Mouse (Mus musculus) MEL (cell line): ENCODE data around the gene Fkbp15. TPM values are rescaled to one million over a fixed set of nuclear protein-coding genes. Genes with fewer than 3 reads are reported as not detected.

Source experiments
- DNase-seq: peaks from one replicate; pipeline ENCODE4 v3.0.0; 2011; ENCODE audit warnings: low read depth, low spot score
- H3K27ac ChIP-seq: 2 replicates; pipeline ENCODE4 v1.5.1; 2012; ENCODE audit warnings: low read depth, mild to moderate bottlenecking, control low read depth, low read length, moderate library complexity; ENCODE audit not compliant: control insufficient read depth
- H3K27me3 ChIP-seq, 2 experiments: fragments of 150-350 bp in 1 of 2; sonication (generic) in 1 of 2; 2 replicates each; pipeline ENCODE4 v1.6.1; 2012; ENCODE audit warnings: low read length in 2 of 2, mild to moderate bottlenecking in 2 of 2, improper control_type of control experiment in 1 of 2, moderate library complexity in 1 of 2; ENCODE audit not compliant: insufficient read depth in 2 of 2, control insufficient read depth in 1 of 2
- H3K36me3 ChIP-seq, 2 experiments: 2 replicates each; pipeline ENCODE4 v1.6.1; 2012 to 2014; ENCODE audit warnings: low read length in 2 of 2, improper control_type of control experiment in 1 of 2, inconsistent platforms in 1 of 2, mild to moderate bottlenecking in 1 of 2; ENCODE audit not compliant: insufficient read depth in 2 of 2, control insufficient read depth in 1 of 2
- H3K4me1 ChIP-seq, 2 experiments: fragments of 150-350 bp in 1 of 2; sonication (generic) in 1 of 2; 2 replicates each; pipeline ENCODE4 v1.6.1; 2012; ENCODE audit warnings: low read length in 2 of 2, improper control_type of control experiment in 1 of 2, mild to moderate bottlenecking in 1 of 2; ENCODE audit not compliant: insufficient read depth in 2 of 2, control insufficient read depth in 1 of 2
- H3K4me3 ChIP-seq, 2 experiments: fragments of 150-350 bp in 1 of 2; sonication (generic) in 1 of 2; 2 replicates each; pipeline ENCODE4 v1.5.1; 2012; ENCODE audit warnings: low read depth in 2 of 2, low read length in 2 of 2, mild to moderate bottlenecking in 2 of 2, moderate library complexity in 2 of 2, control low read depth in 1 of 2, improper control_type of control experiment in 1 of 2; ENCODE audit not compliant: control insufficient read depth in 1 of 2, insufficient read depth in 1 of 2
- H3K79me2 ChIP-seq: 2 replicates; pipeline ENCODE4 v1.6.1; 2012; ENCODE audit warnings: mild to moderate bottlenecking, low read length, moderate library complexity; ENCODE audit not compliant: control insufficient read depth, poor library complexity, insufficient read depth
- H3K9ac ChIP-seq: 2 replicates; pipeline ENCODE4 v1.6.1; 2012; ENCODE audit warnings: low read depth, mild to moderate bottlenecking, control low read depth, low read length, moderate library complexity; ENCODE audit not compliant: control insufficient read depth, poor library complexity, severe bottlenecking
- H3K9me3 ChIP-seq: fragments of 150-350 bp; sonication (generic); replicated peaks from 2 replicates; pipeline ENCODE4 v1.6.1; 2012; ENCODE audit warnings: mild to moderate bottlenecking, low read length, improper control_type of control experiment, moderate library complexity; ENCODE audit not compliant: insufficient read depth
- BHLHE40 ChIP-seq: IDR thresholded peaks from 2 replicates; pipeline ENCODE4 v1.6.1; 2012; ENCODE audit warnings: low read depth, mild to moderate bottlenecking, inconsistent platforms, low read length, improper control_type of control experiment, borderline replicate concordance
- CHD1 ChIP-seq: IDR thresholded peaks from 2 replicates; pipeline ENCODE4 v1.6.1; 2012; ENCODE audit warnings: low read depth, mild to moderate bottlenecking, inconsistent platforms, low read length, improper control_type of control experiment
- CHD2 ChIP-seq: IDR thresholded peaks from 2 replicates; pipeline ENCODE4 v1.6.1; 2011; ENCODE audit warnings: low read length, improper control_type of control experiment
- E2F4 ChIP-seq: IDR thresholded peaks from 2 replicates; pipeline ENCODE4 v1.6.1; 2011; ENCODE audit warnings: low read depth, low read length, improper control_type of control experiment, borderline replicate concordance
- ELF1 ChIP-seq: IDR thresholded peaks from 2 replicates; pipeline ENCODE4 v1.6.1; 2014; ENCODE audit warnings: low read depth, mild to moderate bottlenecking, inconsistent platforms, low read length, improper control_type of control experiment, moderate library complexity
- GABPA ChIP-seq: IDR thresholded peaks from 2 replicates; pipeline ENCODE4 v1.6.1; 2012; ENCODE audit warnings: low read depth, mild to moderate bottlenecking, inconsistent platforms, low read length, improper control_type of control experiment, moderate library complexity
- GATA1 ChIP-seq: IDR thresholded peaks from 2 replicates; pipeline ENCODE4 v1.6.1; 2011; ENCODE audit warnings: low read depth, low read length, improper control_type of control experiment
- MAFK ChIP-seq: IDR thresholded peaks from 2 replicates; pipeline ENCODE4 v1.6.1; 2011; ENCODE audit warnings: low read depth, mild to moderate bottlenecking, low read length, improper control_type of control experiment, borderline replicate concordance
- MAX ChIP-seq: IDR thresholded peaks from 2 replicates; pipeline ENCODE4 v1.6.1; 2011; ENCODE audit warnings: low read length, improper control_type of control experiment
- MAZ ChIP-seq: IDR thresholded peaks from 2 replicates; pipeline ENCODE4 v1.6.1; 2012; ENCODE audit warnings: low read depth, mild to moderate bottlenecking, inconsistent platforms, low read length, improper control_type of control experiment
- MYC ChIP-seq: IDR thresholded peaks from 2 replicates; pipeline ENCODE4 v1.6.1; 2011; ENCODE audit warnings: low read depth, mild to moderate bottlenecking, low read length, improper control_type of control experiment, moderate library complexity
- NELFE ChIP-seq: IDR thresholded peaks from 2 replicates; pipeline ENCODE4 v1.6.1; 2011; ENCODE audit warnings: low read depth, low read length, improper control_type of control experiment
- POLR2AphosphoS5 ChIP-seq: IDR thresholded peaks from 2 replicates; pipeline ENCODE4 v1.6.1; 2012; ENCODE audit warnings: low read depth, borderline replicate concordance, mild to moderate bottlenecking, inconsistent platforms, low read length, moderate library complexity, mixed read lengths
- SMC3 ChIP-seq: IDR thresholded peaks from 2 replicates; pipeline ENCODE4 v1.6.1; 2011; ENCODE audit warnings: low read depth, low read length, improper control_type of control experiment
- TBP ChIP-seq: IDR thresholded peaks from 2 replicates; pipeline ENCODE4 v1.8.0; 2011; ENCODE audit warnings: low read depth, low read length, improper control_type of control experiment
- TCF12 ChIP-seq: IDR thresholded peaks from 2 replicates; pipeline ENCODE4 v1.6.1; 2014; ENCODE audit warnings: low read depth, mild to moderate bottlenecking, inconsistent platforms, low read length, improper control_type of control experiment, moderate library complexity
- ZMIZ1 ChIP-seq: IDR thresholded peaks from 2 replicates; pipeline ENCODE4 v1.6.1; 2012; ENCODE audit warnings: low read depth, mild to moderate bottlenecking, inconsistent platforms, low read length, improper control_type of control experiment, moderate library complexity
- ZNF384 ChIP-seq: IDR thresholded peaks from 2 replicates; pipeline ENCODE4 v1.6.1; 2012; ENCODE audit warnings: low read depth, mild to moderate bottlenecking, inconsistent platforms, low read length, improper control_type of control experiment
- polyA plus RNA-seq, 2 experiments: library from polyadenylated mRNA; stranded (reverse) in 1 of 2; unstranded in 1 of 2; fragments of >175 nt in 1 of 2; fragments of >200 nt in 1 of 2; gene quantifications; 2 replicates each; pipeline versions ENCODE4 v1.2.1 to v1.2.4; 2012; ENCODE audit warnings: low replicate concordance in 2 of 2, low read depth in 1 of 2; ENCODE audit not compliant: insufficient read length in 2 of 2, insufficient read depth in 1 of 2, missing spikeins in 1 of 2
- total RNA-seq: library from RNA; depleted of rRNA; stranded (reverse); fragments of 300-350 nt; gene quantifications from 2 replicates; pipeline ENCODE4 v1.2.3, GENCODE M21; 2012

The Fkbp15 gene
- total and polyA plus RNA-seq, 3 experiments = 21.1 to 26.5 TPM; not detected in 1

DNA sequence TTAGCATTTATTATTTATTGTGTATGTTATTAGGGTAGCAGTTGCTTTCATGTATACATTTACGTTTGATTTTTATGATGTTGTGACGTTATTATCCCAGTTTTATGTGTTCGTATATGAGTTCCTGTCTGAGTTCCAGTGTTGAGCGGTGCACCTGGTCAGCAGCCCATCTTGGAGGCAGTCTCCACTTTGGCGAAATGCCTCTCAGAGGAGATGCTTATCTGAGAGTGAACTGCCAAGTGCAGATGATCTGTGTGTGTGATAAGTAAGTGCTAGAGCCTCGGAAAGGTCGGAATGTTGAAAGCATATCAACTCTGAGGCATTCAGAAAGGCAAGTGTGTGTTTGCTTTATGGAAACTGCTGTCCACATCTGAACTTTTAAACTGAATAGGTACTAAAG lies 13.3 kb upstream of the Fkbp15 start:
- no peak overlapping the region for H3K4me3 ChIP-seq
- no peak overlapping the region for H3K27ac ChIP-seq
- peaks cover 0 to 32% of the 10 kb centered on the region in 2 experiments; a peak in 3 of 4 replicates for H3K36me3 ChIP-seq
- peaks cover 11% of the 10 kb centered on the region for H3K79me2 ChIP-seq
- H3K4me1 ChIP-seq = peaks cover 18 to 20% of the 10 kb centered on the region in 2 experiments
- TF ChIP-seq TCF12 (no peak), BHLHE40 (no peak), E2F4 (no peak), MAX (no peak), MYC (no peak), ELF1 (no peak), CHD1 (no peak), GATA1 (no peak), SMC3 (no peak), ZMIZ1 (no peak), POLR2AphosphoS5 (no peak), GABPA (no peak), NELFE (no peak), CHD2 (no peak), MAZ (no peak)
- TF ChIP-seq, all 39 proteins: peak for 0
- H3K9ac ChIP-seq = no peak overlapping the region
- H3K27me3 ChIP-seq = no peaks in the 10 kb centered on the region
- no peaks in the 10 kb centered on the region for H3K9me3 ChIP-seq
- no peak for DNase-seq

DNA sequence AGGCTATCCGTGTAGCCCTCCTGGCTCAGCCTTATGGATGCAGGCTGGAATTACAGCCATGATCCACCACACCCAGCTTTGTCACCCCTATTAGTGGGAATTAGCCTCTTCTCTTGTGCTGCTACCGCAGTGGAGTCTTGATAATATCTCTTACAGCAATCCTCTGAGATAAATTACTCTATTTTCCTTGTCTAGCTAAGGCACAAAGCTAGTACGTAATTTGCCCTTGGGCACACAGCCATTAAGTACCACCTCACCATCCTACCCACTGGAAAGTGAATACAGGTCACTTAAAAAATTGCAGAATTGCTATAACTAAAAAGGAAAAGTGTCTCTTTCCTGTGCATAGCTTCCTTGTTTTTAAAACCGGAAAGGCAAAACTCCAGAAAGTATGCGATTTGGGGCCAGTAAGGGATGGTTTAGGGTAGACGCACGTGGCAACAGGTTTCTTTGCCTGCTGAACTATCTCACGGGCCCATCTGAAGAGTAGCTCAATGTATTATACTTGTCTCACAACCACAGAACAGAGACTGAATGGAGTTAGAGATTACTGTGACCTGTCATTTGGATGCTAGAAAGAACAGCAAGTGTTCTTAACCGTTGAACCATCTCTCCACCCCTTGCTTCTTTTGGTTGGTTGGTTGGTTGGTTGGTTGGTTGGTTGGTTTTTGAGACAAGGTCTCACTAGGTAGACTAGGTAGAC lies 12.6 kb upstream of the Fkbp15 start:
- Histone ChIP-seq H3K4me1 (peaks cover 19 to 20% of the 10 kb centered on the region in 2 experiments), H3K9ac (no peak overlapping the region), H3K4me3 (no peak overlapping the region), H3K9me3 (no peaks in the 10 kb centered on the region), H3K27me3 (no peaks in the 10 kb centered on the region), H3K27ac (no peak overlapping the region), H3K36me3 (peaks cover 0 to 35% of the 10 kb centered on the region in 2 experiments; a peak in 3 of 4 replicates), H3K79me2 (peaks cover 11% of the 10 kb centered on the region)
- no peak for DNase-seq
- no peak for TF ChIP-seq GABPA
- TF ChIP-seq MAFK = no peak
- TF ChIP-seq TBP = no peak
- TF ChIP-seq ZNF384 = no peak
